In genomic region chr4:143255541-143255940, GRCm38 (mm10) we compare ENCODE assay signal across 22 mouse cellular contexts.
"Had no signal": no experiment of that assay in that cellular context is flagged by ENCODE, and none has a peak within 500 bp of the region (broad histone marks: within the 10 kb centered on the region; RNA-seq: fewer than 3 reads in every experiment).

No protein-coding gene starts in this region.

- ATAC-seq: hindbrain, postnatal 0 days; inflammation-experienced regulatory T-cells, adult 6 months; intestine, embryonic 16.5 days; liver, postnatal 0 days; midbrain, embryonic 13.5 days; midbrain, embryonic 16.5 days had no signal

- H3K27me3 ChIP-seq: limb, embryonic 15.5 days; midbrain, embryonic 13.5 days; neural tube, embryonic 13.5 days; stomach, embryonic 15.5 days had no signal

- H3K9ac ChIP-seq: limb, embryonic 12.5 days; limb, embryonic 15.5 days; liver, embryonic 14.5 days; liver, postnatal 0 days; midbrain, embryonic 13.5 days; neural tube, embryonic 13.5 days; stomach, embryonic 15.5 days had no signal

- DNase-seq: kidney, adult 18-20 months; left cerebral cortex, postnatal 4 days; liver, postnatal 0 days; lung, postnatal 14 days; retina, postnatal 1 day; right cerebral cortex, postnatal 25 days; spleen, adult 18-20 months; thymus, postnatal 25 days had no signal

- H3K4me2 ChIP-seq: limb, embryonic 12.5 days; limb, embryonic 15.5 days; liver, embryonic 11.5 days; midbrain, embryonic 13.5 days; neural tube, embryonic 13.5 days; stomach, embryonic 15.5 days had no signal

- H3K9me3 ChIP-seq: limb, embryonic 15.5 days; midbrain, embryonic 13.5 days; neural tube, embryonic 13.5 days; stomach, embryonic 15.5 days had no signal

- H3K27ac ChIP-seq: hindbrain, postnatal 0 days; limb, embryonic 12.5 days; limb, embryonic 15.5 days; liver, embryonic 14.5 days; macrophage; midbrain, embryonic 10.5 days; midbrain, embryonic 13.5 days; neural tube, embryonic 13.5 days; stomach, embryonic 15.5 days had no signal

- H3K4me3 ChIP-seq: limb, embryonic 12.5 days; limb, embryonic 15.5 days; midbrain, embryonic 10.5 days; midbrain, embryonic 13.5 days; myocyte; neural tube, embryonic 13.5 days; stomach, embryonic 15.5 days had no signal

- H3K36me3 ChIP-seq: limb, embryonic 12.5 days; limb, embryonic 15.5 days; midbrain, embryonic 10.5 days; midbrain, embryonic 13.5 days; neural tube, embryonic 13.5 days; stomach, embryonic 15.5 days had no signal
